Mouse (Mus musculus): ENCODE measurements at regions not wholly inside any gene's neighbourhood (a gene's known extent, or its start where the extent isn't known, plus 50 kb on each side); places are given as distances from the start of the nearest gene placed in this dataset.

- TF ChIP-seq EP300 (IDR thresholded peaks at IDR 0.05; ENCODE audit: low read depth) (no peak), CTCF (IDR thresholded peaks at IDR 0.05; ENCODE audit: low read depth) (no peak)
These were observed 70.9 kb upstream of the Mc3r start for GRCm38 (mm10) chr2:172177371-172177770.
